Mouse (Mus musculus): Measurements from ENCODE around the gene Retsat. TPM values are rescaled to one million over a fixed set of nuclear protein-coding genes. Genes with fewer than 3 reads are reported as not detected.

Gene Retsat
- polyA plus RNA-seq, 1 experiment from 2014 or later = 6.3 TPM

- no peak overlapping the region for H3K27ac ChIP-seq (ENCODE audit: low read depth, low read length)
- WGBS = 61% methylated on average over 13 of the region's 13 CpGs
These were observed 996 bp upstream of the Retsat start for GRCm38 (mm10) chr6:72597083-72597874.

DNA sequence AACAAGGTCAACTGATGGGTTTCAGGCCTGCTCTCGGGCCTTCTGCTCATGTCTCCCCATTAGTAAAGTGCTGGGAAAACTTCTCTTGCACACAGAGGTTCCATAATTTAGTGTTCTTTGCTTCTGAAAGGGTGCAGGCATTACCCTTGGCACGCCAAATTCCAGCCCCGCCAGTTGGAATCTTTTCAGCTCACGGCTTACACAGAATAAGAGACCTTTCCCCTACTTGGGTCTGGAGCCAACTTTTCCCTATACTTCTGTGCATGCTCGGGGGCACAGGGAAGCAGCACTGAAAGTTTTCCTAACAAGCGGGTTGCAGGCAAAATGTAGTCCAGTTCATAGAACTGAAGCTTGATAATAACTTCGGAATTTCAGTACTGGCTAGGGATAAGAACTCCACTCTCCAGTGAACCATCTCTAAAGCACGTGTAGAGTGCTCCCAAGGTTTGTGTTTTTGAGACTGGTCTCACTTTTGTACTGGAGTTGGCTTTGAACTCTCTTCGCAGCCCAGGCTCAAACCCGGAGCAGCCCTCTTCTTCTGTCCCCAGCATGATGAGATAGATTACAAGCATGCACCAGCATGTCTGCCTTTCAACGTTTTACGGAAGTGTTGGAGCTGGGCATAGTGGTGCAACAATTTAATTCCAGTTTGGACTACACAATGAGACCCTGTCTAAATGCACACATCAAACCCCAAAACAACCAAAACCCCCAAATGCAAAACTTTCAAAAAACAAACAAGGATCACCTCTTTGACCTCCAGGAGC lies 699 bp downstream of the Retsat start:
- no peak for DNase-seq (ENCODE audit: low spot score)
- no peaks in the 10 kb centered on the region for H3K27me3 ChIP-seq (ENCODE audit: control insufficient read depth, insufficient read depth, low read length)
- H3K4me2 ChIP-seq (ENCODE audit: low read depth, low read length, severe bottlenecking) = peak overlapping the region; percentile 74
- H3K9ac ChIP-seq (ENCODE audit: low read length) = peak overlapping the region; percentile 70
- H3K4me3 ChIP-seq (ENCODE audit: low read depth, low read length) = peak overlapping the region; percentile 58
- H3K9me3 ChIP-seq (ENCODE audit: control insufficient read depth, low read length) = no peaks in the 10 kb centered on the region
- peaks cover 4% of the 10 kb centered on the region; the same call in 1 of the 2 replicates for H3K4me1 ChIP-seq (replicated peaks; ENCODE audit: control insufficient read depth, insufficient read depth, low read length)
- no peaks in the 10 kb centered on the region for H3K36me3 ChIP-seq (ENCODE audit: control insufficient read depth, insufficient read depth, low read length)
- no peak overlapping the region for H3K27ac ChIP-seq (ENCODE audit: low read depth, low read length)
- ATAC-seq (replicated peaks; ENCODE audit: low FRiP score) = no peak; the same call in 1 of the 2 replicates
- 51% methylated on average over 12 of the region's 12 CpGs for WGBS

More at GRCm38 (mm10) chr6:72597083-72597874, 996 bp upstream of the Retsat start:
- H3K9me3 ChIP-seq (ENCODE audit: control insufficient read depth, low read length) = no peaks in the 10 kb centered on the region
- peak overlapping the region; percentile 74 for H3K4me2 ChIP-seq (ENCODE audit: low read depth, low read length, severe bottlenecking)
- H3K4me1 ChIP-seq (replicated peaks; ENCODE audit: control insufficient read depth, insufficient read depth, low read length) = peaks cover 4% of the 10 kb centered on the region; the same call in 1 of the 2 replicates
- no peak for ATAC-seq (replicated peaks; ENCODE audit: low FRiP score)
- no peaks in the 10 kb centered on the region for H3K36me3 ChIP-seq (ENCODE audit: control insufficient read depth, insufficient read depth, low read length)
- no peak for DNase-seq (ENCODE audit: low spot score)
- H3K9ac ChIP-seq (ENCODE audit: low read length) = peak overlapping the region; percentile 70
- peak overlapping the region; percentile 58 for H3K4me3 ChIP-seq (ENCODE audit: low read depth, low read length)
- no peaks in the 10 kb centered on the region for H3K27me3 ChIP-seq (ENCODE audit: control insufficient read depth, insufficient read depth, low read length)

GRCm38 (mm10) chr6:72600216-72600615 lies 1.9 kb downstream of the Retsat start:
- no peak overlapping the region for H3K27ac ChIP-seq (ENCODE audit: low read depth, low read length)
- no peak overlapping the region for H3K9ac ChIP-seq (ENCODE audit: low read length)
- ATAC-seq (replicated peaks; ENCODE audit: low FRiP score) (no peak), DNase-seq (ENCODE audit: low spot score) (no peak)
- no peaks in the 10 kb centered on the region for H3K27me3 ChIP-seq (ENCODE audit: control insufficient read depth, insufficient read depth, low read length)
- no peak overlapping the region for H3K4me3 ChIP-seq (ENCODE audit: low read depth, low read length)
- H3K36me3 ChIP-seq (ENCODE audit: control insufficient read depth, insufficient read depth, low read length) = no peaks in the 10 kb centered on the region
- H3K9me3 ChIP-seq (ENCODE audit: control insufficient read depth, low read length) = no peaks in the 10 kb centered on the region
- peaks cover 4% of the 10 kb centered on the region; the same call in 1 of the 2 replicates for H3K4me1 ChIP-seq (replicated peaks; ENCODE audit: control insufficient read depth, insufficient read depth, low read length)
- 80% methylated on average over 6 of the region's 6 CpGs for WGBS
- H3K4me2 ChIP-seq (ENCODE audit: low read depth, low read length, severe bottlenecking) = no peak overlapping the region

DNA sequence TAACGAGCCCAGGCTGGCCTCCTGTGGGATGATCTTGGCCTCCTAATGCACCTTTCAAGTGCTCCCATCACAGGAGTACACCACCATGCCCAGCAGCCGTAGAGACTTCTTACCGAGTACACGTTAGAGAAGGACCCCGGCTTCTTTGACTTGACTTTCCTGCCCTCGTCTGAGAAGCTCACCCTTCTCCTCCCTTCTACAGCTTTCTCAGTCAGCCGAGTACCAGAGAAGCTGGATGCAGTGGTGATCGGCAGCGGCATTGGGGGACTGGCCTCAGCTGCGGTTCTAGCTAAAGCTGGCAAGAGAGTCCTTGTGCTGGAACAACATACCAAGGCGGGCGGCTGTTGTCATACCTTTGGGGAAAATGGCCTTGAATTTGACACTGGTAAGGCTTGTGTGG lies 2.5 kb downstream of the Retsat start:
- ATAC-seq (replicated peaks; ENCODE audit: low FRiP score) (no peak), DNase-seq (ENCODE audit: low spot score) (no peak)
- WGBS = 87% methylated on average over 12 of the region's 12 CpGs
- Histone ChIP-seq H3K4me2 (ENCODE audit: low read depth, low read length, severe bottlenecking) (no peak overlapping the region), H3K9ac (ENCODE audit: low read length) (no peak overlapping the region), H3K27me3 (ENCODE audit: control insufficient read depth, insufficient read depth, low read length) (no peaks in the 10 kb centered on the region), H3K27ac (ENCODE audit: low read depth, low read length) (no peak overlapping the region), H3K36me3 (ENCODE audit: control insufficient read depth, insufficient read depth, low read length) (no peaks in the 10 kb centered on the region), H3K9me3 (ENCODE audit: control insufficient read depth, low read length) (no peaks in the 10 kb centered on the region), H3K4me1 (replicated peaks; ENCODE audit: control insufficient read depth, insufficient read depth, low read length) (peaks cover 4% of the 10 kb centered on the region; the same call in 1 of the 2 replicates), H3K4me3 (ENCODE audit: low read depth, low read length) (no peak overlapping the region)

GRCm38 (mm10) chr6:72601732-72602131 lies 3.5 kb downstream of the Retsat start:
- no peak overlapping the region for H3K4me2 ChIP-seq (ENCODE audit: low read depth, low read length, severe bottlenecking)
- H3K9me3 ChIP-seq (ENCODE audit: control insufficient read depth, low read length) = no peaks in the 10 kb centered on the region
- H3K27ac ChIP-seq (ENCODE audit: low read depth, low read length) = no peak overlapping the region
- H3K9ac ChIP-seq (ENCODE audit: low read length) = no peak overlapping the region
- WGBS = 46% methylated on average over 1 of the region's 1 CpGs
- H3K4me1 ChIP-seq (replicated peaks; ENCODE audit: control insufficient read depth, insufficient read depth, low read length) = peaks cover 4% of the 10 kb centered on the region; the same call in 1 of the 2 replicates
- DNase-seq (ENCODE audit: low spot score) = peak; percentile 80
- no peaks in the 10 kb centered on the region for H3K36me3 ChIP-seq (ENCODE audit: control insufficient read depth, insufficient read depth, low read length)
- no peak overlapping the region for H3K4me3 ChIP-seq (ENCODE audit: low read depth, low read length)
- no peaks in the 10 kb centered on the region for H3K27me3 ChIP-seq (ENCODE audit: control insufficient read depth, insufficient read depth, low read length)
- no peak for ATAC-seq (replicated peaks; ENCODE audit: low FRiP score)

- Histone ChIP-seq H3K9ac (ENCODE audit: low read length) (no peak overlapping the region), H3K9me3 (ENCODE audit: control insufficient read depth, low read length) (no peaks in the 10 kb centered on the region), H3K4me3 (ENCODE audit: low read depth, low read length) (no peak overlapping the region), H3K36me3 (ENCODE audit: control insufficient read depth, insufficient read depth, low read length) (peaks cover 4% of the 10 kb centered on the region; the same call in 1 of the 2 replicates), H3K27ac (ENCODE audit: low read depth, low read length) (no peak overlapping the region), H3K4me1 (replicated peaks; ENCODE audit: control insufficient read depth, insufficient read depth, low read length) (no peaks in the 10 kb centered on the region; the same call in 1 of the 2 replicates), H3K27me3 (ENCODE audit: control insufficient read depth, insufficient read depth, low read length) (no peaks in the 10 kb centered on the region), H3K4me2 (ENCODE audit: low read depth, low read length, severe bottlenecking) (no peak overlapping the region)
- ATAC-seq (replicated peaks; ENCODE audit: low FRiP score) (no peak), DNase-seq (ENCODE audit: low spot score) (no peak)
- WGBS = 91% methylated on average over 2 of the region's 2 CpGs
These were observed 5.8 kb downstream of the Retsat start for GRCm38 (mm10) chr6:72604066-72604465.

- Histone ChIP-seq H3K4me3 (ENCODE audit: low read depth, low read length) (no peak overlapping the region), H3K27ac (ENCODE audit: low read depth, low read length) (no peak overlapping the region), H3K4me2 (ENCODE audit: low read depth, low read length, severe bottlenecking) (no peak overlapping the region), H3K27me3 (ENCODE audit: control insufficient read depth, insufficient read depth, low read length) (no peaks in the 10 kb centered on the region), H3K4me1 (replicated peaks; ENCODE audit: control insufficient read depth, insufficient read depth, low read length) (no peaks in the 10 kb centered on the region), H3K9ac (ENCODE audit: low read length) (no peak overlapping the region), H3K36me3 (ENCODE audit: control insufficient read depth, insufficient read depth, low read length) (peaks cover 6% of the 10 kb centered on the region; the same call in 1 of the 2 replicates), H3K9me3 (ENCODE audit: control insufficient read depth, low read length) (no peaks in the 10 kb centered on the region)
- DNase-seq (ENCODE audit: low spot score) (no peak), ATAC-seq (replicated peaks; ENCODE audit: low FRiP score) (no peak)
- WGBS = 81% methylated on average over 4 of the region's 4 CpGs
These were observed 8.8 kb downstream of the Retsat start for GRCm38 (mm10) chr6:72607060-72607459.

GRCm38 (mm10) chr6:72607676-72608075 lies 9.4 kb downstream of the Retsat start:
- no peak overlapping the region for H3K27ac ChIP-seq (ENCODE audit: low read depth, low read length)
- DNase-seq (ENCODE audit: low spot score) = no peak
- no peaks in the 10 kb centered on the region for H3K27me3 ChIP-seq (ENCODE audit: control insufficient read depth, insufficient read depth, low read length)
- no peaks in the 10 kb centered on the region for H3K4me1 ChIP-seq (replicated peaks; ENCODE audit: control insufficient read depth, insufficient read depth, low read length)
- H3K4me3 ChIP-seq (ENCODE audit: low read depth, low read length) = no peak overlapping the region
- no peak overlapping the region for H3K9ac ChIP-seq (ENCODE audit: low read length)
- H3K4me2 ChIP-seq (ENCODE audit: low read depth, low read length, severe bottlenecking) = no peak overlapping the region
- H3K9me3 ChIP-seq (ENCODE audit: control insufficient read depth, low read length) = no peaks in the 10 kb centered on the region
- ATAC-seq (replicated peaks; ENCODE audit: low FRiP score) = no peak
- WGBS = 87% methylated on average over 5 of the region's 5 CpGs
- H3K36me3 ChIP-seq (ENCODE audit: control insufficient read depth, insufficient read depth, low read length) = peaks cover 6% of the 10 kb centered on the region; the same call in 1 of the 2 replicates
